Mouse (Mus musculus): Measurements from ENCODE around the gene Ssxb9.
"Not testable (repeated sequence)": the region's sequence is repeated elsewhere in the genome, so short reads cannot be mapped to it uniquely, and the experiment has no call there.

The Ssxb9 gene

DNA sequence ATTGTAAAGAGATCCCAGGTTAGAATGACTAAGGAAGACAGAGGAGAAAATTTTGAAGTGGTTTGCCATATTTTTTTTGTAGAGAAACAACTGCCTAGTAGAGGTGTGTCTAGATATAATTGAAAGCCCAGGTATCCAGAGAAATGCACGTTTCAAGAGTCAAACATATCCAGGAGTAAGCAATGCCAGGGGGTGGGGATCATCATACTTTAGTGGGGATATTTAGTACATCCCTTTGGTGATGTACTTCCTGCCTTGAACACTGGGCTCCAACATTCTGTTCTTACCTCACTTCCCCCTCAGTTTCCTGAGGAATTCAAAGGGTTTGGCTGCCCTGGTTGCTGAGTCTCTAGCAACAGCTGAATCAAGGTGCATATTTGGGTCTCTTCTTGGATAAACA is at the start of gene Ssxb9:
TSS of gene Ssxb9 (plus strand) at position 301 of the 400 bp plus-strand sequence.
- not testable (repeated sequence) for DNase-seq (ENCODE audit: low read depth, low spot score)

DNA sequence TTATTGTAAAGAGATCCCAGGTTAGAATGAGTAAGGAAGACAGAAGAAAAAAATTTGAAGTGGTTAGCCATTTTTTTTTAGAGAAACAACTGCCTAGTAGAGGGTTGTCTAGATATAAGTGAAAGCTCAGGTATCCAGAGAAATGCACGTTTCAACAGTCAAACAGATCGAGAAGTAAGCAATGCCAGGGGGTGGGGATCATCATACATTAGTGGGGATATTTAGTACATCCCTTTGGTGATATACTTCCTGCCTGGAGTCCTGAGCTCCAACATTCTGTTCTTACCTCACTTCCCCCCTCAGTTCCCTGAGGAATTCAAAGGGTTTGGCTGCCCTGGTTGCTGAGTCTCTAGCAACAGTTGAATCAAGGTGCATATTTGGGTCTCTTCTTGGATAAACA is 39.7 kb upstream of the Ssxb9 start, which contains the start of gene Ssxb10:
TSS of gene Ssxb10 (plus strand) at position 301 of the 400 bp plus-strand sequence.
- no peak for DNase-seq (ENCODE audit: low read depth, low spot score)

DNA sequence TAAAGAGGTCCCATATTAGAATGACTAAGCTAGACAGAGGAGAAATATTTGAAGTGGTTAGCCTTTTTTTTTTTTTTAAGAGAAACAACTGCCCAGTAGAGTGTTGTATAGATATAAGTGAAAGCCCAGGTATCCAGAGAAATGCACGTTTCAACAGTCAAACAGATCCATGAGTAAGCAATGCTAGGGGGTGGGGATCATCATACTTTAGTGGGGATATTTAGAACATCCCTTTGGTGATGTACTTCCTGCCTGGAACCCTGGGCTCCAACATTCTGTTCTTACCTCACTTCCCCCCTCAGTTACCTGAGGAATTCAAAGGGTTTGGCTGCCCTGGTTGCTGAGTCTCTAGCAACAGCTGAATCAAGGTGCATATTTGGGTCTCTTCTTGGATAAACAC is 46.2 kb downstream of the Ssxb9 start, which contains the start of gene Ssxb1:
TSS of gene Ssxb1 (plus strand) at position 301 of the 400 bp plus-strand sequence.
- not testable (repeated sequence) for DNase-seq (ENCODE audit: low read depth, low spot score)
